1 mouse cellular context compared by ENCODE assay signal in the genomic region with DNA sequence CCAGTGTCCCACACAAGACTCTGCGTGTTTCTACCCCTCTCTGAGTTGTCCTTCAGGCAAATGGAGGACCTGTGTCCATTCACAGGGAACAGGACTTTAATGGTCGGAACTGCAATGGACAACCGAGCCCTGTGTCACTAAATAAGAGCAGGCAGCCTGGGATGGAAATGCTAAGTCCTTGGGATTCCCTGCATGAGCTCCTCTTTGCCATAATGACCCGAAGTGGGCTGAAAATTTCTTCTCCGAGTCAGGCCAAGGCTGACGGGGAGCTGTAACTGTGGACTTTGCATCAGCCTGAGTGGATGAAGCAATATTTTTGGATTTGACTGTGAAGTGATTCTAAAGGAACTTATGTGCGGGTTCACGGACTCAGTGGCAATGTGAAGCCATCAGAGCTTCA. TPM values are rescaled to one million over a fixed set of nuclear protein-coding genes. Genes with fewer than 3 reads are reported as not detected.
"Had no signal": no experiment of that assay in that cellular context is flagged by ENCODE, and none has a peak within 500 bp of the region (broad histone marks: within the 10 kb centered on the region; RNA-seq: fewer than 3 reads in every experiment).

No protein-coding gene starts in this region.

RNA-seq across cellular contexts. Expression of a gene that starts 51.1 kb away (rescaled TPM):
- polyA plus RNA-seq: erythroblast, embryonic 14.5 days had no signal
